Mouse (Mus musculus) skeletal muscle tissue, adult 2 months (tissue): ENCODE measurements at regions not wholly inside any gene's neighbourhood (a gene's known extent, or its start where the extent isn't known, plus 50 kb on each side); places are given as distances from the start of the nearest gene placed in this dataset.

Experiments
- DNase-seq: peaks from one replicate; pipeline ENCODE4 v3.0.0-alpha.2; 2012; ENCODE audit warnings: low read depth, low spot score

DNA sequence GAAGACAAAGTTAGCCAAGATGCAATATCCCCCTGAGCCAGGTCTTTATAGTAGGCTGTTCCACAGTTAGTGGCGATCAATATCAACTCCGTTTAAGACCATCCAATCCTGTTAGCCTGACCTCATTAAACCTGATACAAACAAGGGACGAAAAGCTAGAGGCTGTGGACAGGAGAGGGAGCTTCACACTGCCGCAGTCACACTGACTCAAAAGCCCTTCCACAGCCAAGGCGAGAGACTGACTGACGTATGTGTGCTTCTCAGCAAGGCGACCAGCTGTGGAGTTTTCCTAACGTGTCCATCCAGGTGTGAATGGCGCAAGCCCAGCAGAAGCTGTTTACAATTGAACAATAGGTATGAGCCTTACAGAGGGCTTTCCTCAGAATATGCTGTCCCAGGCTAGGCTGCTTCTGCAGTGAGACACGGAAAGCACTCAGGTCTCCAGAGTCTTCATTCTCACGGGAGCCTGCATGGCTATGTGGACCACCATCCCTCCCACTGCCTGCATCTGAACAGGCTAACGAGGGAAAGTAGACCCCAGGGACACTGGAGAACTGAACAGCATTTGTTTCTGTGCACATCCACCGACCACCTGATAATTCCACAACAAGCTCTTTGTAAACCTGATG is 224.7 kb upstream of the Pgrmc2 start:
- no peak for DNase-seq

DNA sequence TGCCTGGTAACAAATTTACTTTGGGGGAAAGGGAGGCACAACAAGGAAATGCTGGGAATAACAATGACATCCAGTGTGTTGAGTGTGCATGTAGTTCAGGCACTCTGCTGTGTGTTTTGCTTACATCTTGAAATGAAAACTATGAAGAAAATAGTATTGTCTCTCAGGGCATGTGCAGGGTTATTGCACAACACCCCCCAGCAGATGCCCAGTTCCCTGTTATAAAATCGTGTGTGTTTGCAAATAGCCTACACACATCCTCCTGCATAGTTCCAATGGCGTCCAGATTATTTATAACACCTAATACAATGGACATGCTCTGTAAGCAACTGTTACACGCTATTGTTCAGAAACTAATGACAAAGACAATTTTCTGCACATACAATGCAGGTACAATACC is 220.0 kb upstream of the Pgrmc2 start:
- no peak for DNase-seq

DNA sequence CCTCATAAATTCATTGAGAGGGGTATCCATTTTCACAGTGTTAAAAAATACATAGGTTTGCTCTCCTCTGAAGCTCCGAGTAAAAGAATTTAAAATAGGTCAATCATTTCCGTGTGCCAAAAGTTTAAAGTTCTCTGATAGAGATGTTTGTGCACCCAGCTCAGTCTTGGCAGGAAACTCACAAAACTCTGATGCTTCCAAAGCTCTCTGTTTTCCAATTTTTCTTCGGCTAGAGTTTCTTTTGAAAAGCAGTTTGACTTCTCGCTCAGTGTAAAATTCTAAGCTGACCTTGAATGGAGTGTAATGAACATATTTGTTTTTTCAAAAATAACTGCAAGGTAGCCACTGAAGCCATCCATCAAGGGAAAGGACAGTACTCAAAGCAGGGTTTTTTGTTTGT is 215.9 kb upstream of the Pgrmc2 start:
- DNase-seq = no peak

- no peak for DNase-seq
Observed at GRCm38 (mm10) chr3:41296152-41296809, 213.4 kb upstream of the Pgrmc2 start.

GRCm38 (mm10) chr3:41295150-41295549 is 212.3 kb upstream of the Pgrmc2 start:
- peak; percentile 78 for DNase-seq

GRCm38 (mm10) chr3:41290535-41291307 is 207.9 kb upstream of the Pgrmc2 start:
- no peak for DNase-seq

DNA sequence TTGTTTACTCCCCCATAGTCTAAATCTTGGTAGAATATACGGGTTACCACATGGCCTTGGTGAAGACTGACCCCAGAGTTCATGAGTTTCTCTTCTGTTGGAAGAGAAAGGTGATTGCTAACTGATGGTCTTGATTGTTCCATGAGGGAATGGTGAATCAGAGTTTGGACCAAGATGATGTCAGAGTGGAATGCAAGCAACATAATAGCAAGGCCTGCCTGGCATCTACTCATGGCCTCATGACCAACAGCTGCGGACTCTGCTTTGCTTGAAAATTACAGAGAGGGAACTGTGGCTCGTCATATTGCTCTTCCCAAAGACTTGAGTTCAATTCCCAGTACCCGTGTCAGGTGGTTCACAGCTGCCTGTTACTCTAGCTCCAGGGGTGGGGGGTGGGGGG is 205.9 kb upstream of the Pgrmc2 start:
- DNase-seq = no peak

- no peak for DNase-seq
Observed at GRCm38 (mm10) chr3:41288066-41288465, 205.2 kb upstream of the Pgrmc2 start.

DNA sequence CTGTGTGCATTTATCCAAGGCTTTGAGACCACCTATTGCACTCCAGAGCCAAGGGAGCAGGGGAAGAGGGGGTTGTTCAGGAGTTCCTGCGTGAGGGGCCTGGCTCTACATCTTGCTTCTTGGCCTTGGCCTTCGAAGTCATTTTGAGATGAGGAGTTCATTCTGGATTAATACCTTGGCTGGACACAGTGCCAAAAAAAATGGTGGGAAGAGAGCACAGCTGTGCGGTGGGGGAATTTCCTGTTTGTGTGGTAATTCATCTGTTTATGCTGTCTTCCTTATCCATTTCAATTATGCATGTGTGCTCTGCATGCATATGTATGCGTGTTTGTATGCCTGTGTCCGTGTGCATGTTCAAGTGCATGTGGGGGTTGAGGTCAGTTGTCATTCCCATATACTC is 202.5 kb upstream of the Pgrmc2 start:
- peak; percentile 39 for DNase-seq

- DNase-seq = peak; percentile 86
Observed at GRCm38 (mm10) chr3:41284897-41285296, 202.1 kb upstream of the Pgrmc2 start.

GRCm38 (mm10) chr3:41282431-41283037 is 199.7 kb upstream of the Pgrmc2 start:
- no peak for DNase-seq

DNA sequence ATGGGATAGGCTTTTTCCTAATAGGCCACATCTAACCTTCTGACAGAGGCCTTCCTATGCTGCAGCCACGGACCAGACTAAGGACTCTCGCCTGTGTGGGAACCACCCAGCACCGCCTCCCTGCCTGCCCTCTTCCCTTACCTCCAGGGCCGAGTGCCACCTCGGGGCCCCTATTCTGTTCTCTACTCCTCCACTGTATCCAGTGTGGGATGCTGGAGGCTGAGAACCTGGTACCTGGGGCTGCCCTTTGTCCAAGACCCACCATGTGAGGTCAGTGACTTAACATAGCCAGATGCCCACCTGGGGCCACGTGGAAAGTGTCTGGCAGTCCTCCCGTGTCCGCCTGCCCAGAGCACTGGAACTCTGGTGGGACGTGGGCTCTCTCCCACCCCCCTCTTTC is 193.2 kb upstream of the Pgrmc2 start:
- no peak for DNase-seq

DNA sequence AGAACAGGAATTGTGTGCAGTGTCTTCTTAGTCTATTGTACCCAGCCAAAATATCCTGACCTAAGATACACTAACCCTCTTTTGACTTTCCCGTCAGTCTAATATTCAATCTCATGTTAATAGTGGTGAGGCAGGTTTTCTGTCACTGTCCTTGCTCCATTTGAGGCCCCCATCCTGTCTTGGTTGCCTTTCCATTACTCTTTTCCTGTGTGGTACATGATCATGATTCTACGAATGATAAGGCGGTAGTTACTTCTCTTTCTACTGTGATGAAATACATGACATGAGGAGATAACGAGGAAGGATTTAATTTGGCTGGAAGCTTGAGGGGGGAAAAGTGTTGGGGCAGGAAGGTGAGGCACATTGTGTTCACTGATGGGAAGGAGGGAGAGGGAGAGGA is 185.7 kb upstream of the Pgrmc2 start:
- DNase-seq = no peak

- no peak for DNase-seq
Observed at GRCm38 (mm10) chr3:41266216-41266615, 183.4 kb upstream of the Pgrmc2 start.

GRCm38 (mm10) chr3:41265399-41265798 is 182.6 kb upstream of the Pgrmc2 start:
- DNase-seq = no peak

DNA sequence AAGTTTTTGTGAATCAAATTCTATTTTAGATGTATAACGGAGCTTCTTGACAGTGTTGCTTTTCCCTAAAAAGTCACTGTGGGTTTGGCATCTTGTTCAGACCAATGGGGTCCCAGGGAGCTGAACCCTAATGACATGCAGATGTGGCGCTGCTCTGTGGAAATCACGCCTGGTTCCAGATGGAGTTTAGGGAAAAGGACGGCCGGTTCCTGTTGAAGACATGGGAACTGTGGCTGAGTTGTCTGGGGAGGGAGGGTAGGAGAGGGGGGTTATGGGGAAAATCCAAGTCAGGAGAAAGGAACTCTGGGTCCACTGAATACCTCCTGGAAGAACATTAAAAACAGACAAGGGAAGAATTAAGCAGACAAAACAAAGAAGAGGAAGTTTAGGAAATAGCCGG is 175.4 kb upstream of the Pgrmc2 start:
- DNase-seq = peak; percentile 60

DNA sequence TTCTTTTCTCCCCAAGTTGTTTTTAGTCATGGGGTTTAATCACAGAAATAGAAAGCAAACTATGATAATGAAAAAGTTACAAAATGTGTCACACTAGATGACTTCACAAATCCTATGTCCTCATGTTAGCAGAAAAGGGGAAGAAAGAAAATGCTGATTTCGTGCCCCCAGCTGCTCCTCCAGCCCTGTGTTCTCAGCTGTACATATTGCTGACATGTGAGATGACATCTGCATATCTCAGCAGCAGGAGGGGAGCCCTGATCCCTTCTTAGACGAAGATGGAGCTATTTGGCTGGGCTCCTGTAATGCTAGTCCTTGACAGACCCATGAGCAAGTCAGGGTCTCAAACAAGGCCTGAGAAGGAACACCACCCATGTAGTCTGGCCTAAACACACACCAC is 162.1 kb upstream of the Pgrmc2 start:
- no peak for DNase-seq

DNA sequence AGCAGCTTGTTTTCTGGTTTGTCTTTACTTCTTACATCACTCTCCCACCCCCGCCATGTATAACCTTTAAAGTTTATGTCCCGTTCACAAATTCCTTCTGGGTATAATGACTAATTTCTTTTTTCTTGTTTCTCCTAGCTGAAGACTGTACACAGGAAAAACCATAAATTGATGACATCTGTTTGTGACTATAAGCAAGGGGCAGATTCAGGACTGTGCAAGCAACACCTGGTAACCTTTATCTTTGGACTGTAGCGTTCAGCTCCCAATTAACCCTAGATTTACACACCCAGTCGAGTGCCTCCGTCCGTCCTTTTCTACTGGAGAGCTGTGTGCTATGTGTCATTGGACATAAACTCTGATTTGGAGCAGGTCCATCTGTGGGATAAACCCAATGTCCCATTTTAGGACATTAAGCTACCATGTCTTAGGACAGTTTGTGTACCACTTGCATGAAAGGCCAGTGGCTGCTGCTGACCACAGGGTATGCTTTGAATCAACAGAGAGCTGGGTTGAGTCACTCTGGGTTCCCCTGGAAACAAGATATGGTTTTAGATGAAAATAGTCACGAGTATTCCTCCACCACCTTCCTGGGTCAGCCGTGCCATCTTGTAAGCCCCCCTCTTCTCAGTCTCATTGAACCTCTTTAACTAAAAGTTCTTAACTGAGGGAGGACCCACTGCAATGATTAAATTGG is 159.2 kb upstream of the Pgrmc2 start:
- no peak for DNase-seq

DNA sequence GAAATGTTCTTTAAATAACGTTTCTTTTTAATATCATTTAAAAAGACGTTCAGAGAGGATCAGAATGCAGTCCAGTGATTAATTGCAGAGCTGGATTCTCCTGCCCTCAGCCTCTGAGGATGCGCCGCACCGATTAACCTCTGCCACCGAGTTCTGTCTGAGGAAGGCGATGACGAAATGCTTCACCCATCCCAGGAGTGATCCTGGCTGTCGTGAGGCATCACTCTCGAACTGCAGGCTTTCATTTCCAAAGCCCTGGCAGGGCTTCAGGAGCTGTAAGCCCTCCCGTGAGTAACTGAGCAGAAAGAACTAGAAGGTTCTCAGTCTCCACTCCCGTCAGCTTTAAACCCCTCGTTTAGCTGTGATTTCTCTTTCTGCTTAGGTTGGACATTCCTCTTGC is 157.0 kb upstream of the Pgrmc2 start:
- DNase-seq = no peak

DNA sequence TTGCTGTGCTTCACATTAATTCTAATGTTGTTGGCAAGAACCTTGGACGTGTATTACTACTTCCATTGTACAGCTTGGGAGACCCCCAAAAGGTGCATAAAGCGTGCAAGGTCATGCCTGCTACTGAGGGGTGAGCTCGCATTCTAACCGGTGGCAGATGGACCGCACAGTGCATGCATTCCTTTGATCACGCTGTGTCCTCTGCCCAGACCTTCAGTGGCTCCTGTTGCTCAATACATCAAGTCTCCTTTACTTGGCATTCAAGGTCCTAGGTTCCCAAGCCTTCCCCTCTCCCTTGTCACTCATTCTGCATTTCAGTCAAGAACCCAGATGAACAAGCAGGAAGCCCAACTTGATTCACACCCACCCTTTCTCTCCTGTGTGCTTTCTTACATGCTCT is 156.4 kb upstream of the Pgrmc2 start:
- no peak for DNase-seq

DNA sequence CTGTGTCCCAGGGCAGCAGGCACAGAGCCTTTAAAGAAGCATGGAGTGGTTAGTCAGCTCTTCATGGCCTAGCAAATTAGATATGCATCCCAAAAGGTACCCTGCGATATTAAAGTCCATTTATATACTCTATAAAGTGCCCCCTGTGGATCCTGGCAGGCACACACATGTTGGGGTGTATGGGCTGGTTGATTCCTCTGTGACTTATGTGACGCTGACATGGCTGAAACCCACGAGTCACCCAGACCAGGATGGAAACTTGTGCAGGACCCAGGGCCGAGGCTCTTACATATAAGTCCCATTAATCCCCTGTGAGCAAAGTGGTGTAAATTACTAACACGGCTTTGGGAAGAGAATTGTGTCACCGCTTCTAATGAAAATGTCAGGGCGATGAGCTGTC is 155.2 kb upstream of the Pgrmc2 start:
- no peak for DNase-seq

GRCm38 (mm10) chr3:41235610-41236009 is 152.8 kb upstream of the Pgrmc2 start:
- DNase-seq = no peak
